Mouse (Mus musculus) G1E (cell line): Measurements from ENCODE around the gene Gmds. TPM values are rescaled to one million over a fixed set of nuclear protein-coding genes. Genes with fewer than 3 reads are reported as not detected.

Experiments
- ATAC-seq: 2 replicates; pipeline ENCODE4 v1.8.0; 2016; ENCODE audit warnings: mild to moderate bottlenecking; ENCODE audit not compliant: insufficient number of reproducible peaks, poor library complexity, low FRiP score, severe bottlenecking; ENCODE audit errors: extremely low read depth
- DNase-seq: peaks from one replicate; pipeline ENCODE4 v3.0.0; 2012; ENCODE audit warnings: low spot score
- H3K27me3 ChIP-seq: 2 replicates; pipeline ENCODE4 v1.6.1; 2012; ENCODE audit warnings: mild to moderate bottlenecking, low read length, inconsistent platforms; ENCODE audit not compliant: insufficient read depth
- H3K36me3 ChIP-seq: replicated peaks from 2 replicates; pipeline ENCODE3; 2012; ENCODE audit warnings: mild to moderate bottlenecking, inconsistent platforms
- H3K4me1 ChIP-seq: 2 replicates; pipeline ENCODE4 v1.6.1; 2012; ENCODE audit warnings: low read depth, low read length, inconsistent platforms, mixed read lengths; ENCODE audit not compliant: insufficient read depth
- H3K4me3 ChIP-seq: 2 replicates; pipeline ENCODE4 v1.5.1; 2012; ENCODE audit warnings: low read depth, mild to moderate bottlenecking, inconsistent platforms, low read length, moderate library complexity, mixed read lengths
- H3K9me3 ChIP-seq: replicated peaks from 2 replicates; pipeline ENCODE4 v1.6.1; 2012; ENCODE audit warnings: inconsistent platforms
- CTCF ChIP-seq: IDR thresholded peaks from 2 replicates; pipeline ENCODE4 v1.5.1; 2012; ENCODE audit warnings: low read depth, low read length, inconsistent platforms, mixed read lengths
- GATA1 ChIP-seq: IDR thresholded peaks from 2 replicates; pipeline ENCODE4 v1.6.1; 2012; ENCODE audit warnings: borderline replicate concordance, low read length, inconsistent platforms, mixed read lengths
- GATA2 ChIP-seq: IDR thresholded peaks from 2 replicates; pipeline ENCODE4 v1.6.1; 2012; ENCODE audit warnings: low read depth, low read length, inconsistent platforms, borderline replicate concordance
- POLR2AphosphoS5 ChIP-seq: IDR thresholded peaks from 2 replicates; pipeline ENCODE4 v1.6.1; 2012; ENCODE audit warnings: low read depth, low read length, inconsistent platforms; ENCODE audit not compliant: insufficient replicate concordance
- TAL1 ChIP-seq: conservative IDR thresholded peaks from 2 replicates; pipeline ENCODE4 v1.6.1; 2012; ENCODE audit warnings: low read depth, low read length, inconsistent platforms, mixed read lengths
- polyA plus RNA-seq: library from polyadenylated mRNA; stranded (reverse); fragments of >175 nt; gene quantifications from 2 replicates; pipeline ENCODE4 v1.2.3, GENCODE M21; 2012
- total RNA-seq, 2 experiments: library from RNA; stranded (forward) in 1 of 2; stranded (reverse) in 1 of 2; fragments of 200-1000 nt in 1 of 2; fragments of >200 nt in 1 of 2; fragmentation: Nextera tagmentation in 1 of 2; gene quantifications; 2 replicates each; pipeline ENCODE4 v1.2.3; 2014 to 2017

The Gmds gene
- total and polyA plus RNA-seq, 3 experiments, result 19.9 to 27.5 (median 22.1) TPM

- DNase-seq, result no peak
- Histone ChIP-seq H3K27me3 (peaks cover 2% of the 10 kb centered on the region; the same call in 1 of the 2 replicates), H3K4me1 (0 out of 2 replicates have a peak, but pooled peaks cover 1% of the 10 kb centered on the region), H3K36me3 (no peaks in the 10 kb centered on the region), H3K4me3 (no peak overlapping the region), H3K9me3 (no peaks in the 10 kb centered on the region)
- no peak for ATAC-seq
- TF ChIP-seq TAL1, result no peak
- no peak for TF ChIP-seq GATA1
- TF ChIP-seq POLR2AphosphoS5, result no peak
- TF ChIP-seq CTCF, result no peak
- no peak for TF ChIP-seq GATA2
Measured at GRCm38 (mm10) chr13:31968272-31968671, 370.3 kb downstream of the Gmds start.

GRCm38 (mm10) chr13:31966931-31967532 is 371.5 kb downstream of the Gmds start:
- no peak for TF ChIP-seq TAL1
- TF ChIP-seq POLR2AphosphoS5, result no peak
- TF ChIP-seq CTCF, result no peak
- TF ChIP-seq GATA1, result no peak
- TF ChIP-seq GATA2, result no peak
- DNase-seq, result no peak
- no peaks in the 10 kb centered on the region for H3K9me3 ChIP-seq
- peaks cover 1% of the 10 kb centered on the region; the same call in 1 of the 2 replicates for H3K27me3 ChIP-seq
- no peaks in the 10 kb centered on the region for H3K36me3 ChIP-seq
- ATAC-seq, result no peak
- H3K4me3 ChIP-seq, result no peak overlapping the region
- 0 out of 2 replicates have a peak, but pooled peaks cover 1% of the 10 kb centered on the region for H3K4me1 ChIP-seq

GRCm38 (mm10) chr13:31960514-31960913 is 378.0 kb downstream of the Gmds start:
- Histone ChIP-seq H3K36me3 (no peaks in the 10 kb centered on the region), H3K4me1 (0 out of 2 replicates have a peak, but pooled peaks cover 1% of the 10 kb centered on the region), H3K9me3 (no peaks in the 10 kb centered on the region), H3K4me3 (no peak overlapping the region), H3K27me3 (no peaks in the 10 kb centered on the region)
- DNase-seq (no peak), ATAC-seq (no peak)
- no peak for TF ChIP-seq TAL1
- no peak for TF ChIP-seq CTCF
- TF ChIP-seq POLR2AphosphoS5, result no peak
- no peak for TF ChIP-seq GATA2
- no peak for TF ChIP-seq GATA1

- peaks cover 4% of the 10 kb centered on the region for H3K4me1 ChIP-seq
- H3K27me3 ChIP-seq, result no peaks in the 10 kb centered on the region
- ATAC-seq, result no peak
- H3K36me3 ChIP-seq, result no peaks in the 10 kb centered on the region
- H3K4me3 ChIP-seq, result no peak overlapping the region
- H3K9me3 ChIP-seq, result no peaks in the 10 kb centered on the region
- no peak for DNase-seq
- TF ChIP-seq GATA2 (no peak), CTCF (no peak), POLR2AphosphoS5 (no peak), GATA1 (no peak), TAL1 (no peak)
Measured at GRCm38 (mm10) chr13:31958346-31959335, 379.9 kb downstream of the Gmds start.

GRCm38 (mm10) chr13:31956584-31956983 is 382.0 kb downstream of the Gmds start:
- Histone ChIP-seq H3K4me1 (peaks cover 4% of the 10 kb centered on the region), H3K36me3 (no peaks in the 10 kb centered on the region), H3K27me3 (no peaks in the 10 kb centered on the region), H3K4me3 (no peak overlapping the region), H3K9me3 (no peaks in the 10 kb centered on the region)
- ATAC-seq (peak; percentile 40), DNase-seq (peak; percentile 7)
- TF ChIP-seq GATA2 (no peak), CTCF (peak; percentile 94)

GRCm38 (mm10) chr13:31956112-31956511 is 382.4 kb downstream of the Gmds start:
- H3K4me3 ChIP-seq, result no peak overlapping the region
- H3K36me3 ChIP-seq, result no peaks in the 10 kb centered on the region
- no peaks in the 10 kb centered on the region for H3K9me3 ChIP-seq
- ATAC-seq (no peak), DNase-seq (no peak)
- no peaks in the 10 kb centered on the region for H3K27me3 ChIP-seq
- peaks cover 4% of the 10 kb centered on the region for H3K4me1 ChIP-seq
- TF ChIP-seq GATA2 (no peak), POLR2AphosphoS5 (no peak), TAL1 (no peak)
